Mouse (Mus musculus) midbrain, embryonic 14.5 days (tissue): ENCODE measurements around the gene Cnp. TPM values are rescaled to one million over a fixed set of nuclear protein-coding genes. Genes with fewer than 3 reads are reported as not detected.
A peak's percentile ranks its signal among the peaks of the same experiment; 100 is the strongest.
"Not testable (repeated sequence)": the region's sequence is repeated elsewhere in the genome, so short reads cannot be mapped to it uniquely, and the experiment has no call there.

ENCODE experiments used
- ATAC-seq: fragments of 200-750 bp; cut with Nextera tagmentation; 2 replicates; pipeline ENCODE4 v1.8.0; 2017; ENCODE audit warnings: moderate number of reproducible peaks, moderate library complexity; ENCODE audit not compliant: low FRiP score, low TSS enrichment
- DNase-seq: peaks from one replicate; pipeline ENCODE4 v3.0.0-alpha.2; 2015
- H3K27ac ChIP-seq: fragments of 300-500 bp; sonication (generic); replicated peaks from 2 replicates; pipeline ENCODE4 v1.5.1; 2014; ENCODE audit warnings: mild to moderate bottlenecking, low read depth, low read length, moderate library complexity
- H3K27me3 ChIP-seq: fragments of 300-500 bp; sonication (generic); 2 replicates; pipeline ENCODE4 v1.6.1; 2014; ENCODE audit warnings: low read length, control low read depth, mixed read lengths; ENCODE audit not compliant: control insufficient read depth, insufficient read depth
- H3K36me3 ChIP-seq: fragments of 300-500 bp; sonication (generic); 2 replicates; pipeline ENCODE4 v1.6.1; 2014; ENCODE audit warnings: low read length, control low read depth; ENCODE audit not compliant: control insufficient read depth, insufficient read depth
- H3K4me1 ChIP-seq: fragments of 300-500 bp; sonication (generic); 2 replicates; pipeline ENCODE4 v1.6.1; 2014; ENCODE audit warnings: mild to moderate bottlenecking, antibody characterized with exemption, low read length, control low read depth; ENCODE audit not compliant: control insufficient read depth, insufficient read depth
- H3K4me2 ChIP-seq: fragments of 300-500 bp; sonication (generic); 2 replicates; pipeline ENCODE4 v1.6.1; 2014; ENCODE audit warnings: mild to moderate bottlenecking, low read length, moderate library complexity
- H3K4me3 ChIP-seq: fragments of 300-500 bp; sonication (generic); replicated peaks from 2 replicates; pipeline ENCODE4 v1.5.1; 2014; ENCODE audit warnings: low read depth, low read length
- H3K9ac ChIP-seq: fragments of 300-500 bp; sonication (generic); replicated peaks from 2 replicates; pipeline ENCODE4 v1.6.1; 2014; ENCODE audit warnings: mild to moderate bottlenecking, low read length, moderate library complexity
- H3K9me3 ChIP-seq: fragments of 300-500 bp; sonication (generic); 2 replicates; pipeline ENCODE4 v1.6.1; 2016; ENCODE audit warnings: low read length, control low read depth, mixed read lengths; ENCODE audit not compliant: control insufficient read depth
- WGBS: fragments of 180-500 bp; shearing (Covaris S2); extraction: QIAGEN DNeasy Blood & Tissue Kit; methylation state at CpG from one replicate; pipeline ENCODE4 v1.1.7; 2014; 5-methylcytosine and 5-hydroxymethylcytosine counted together
- polyA plus RNA-seq: library from polyadenylated mRNA; unstranded; fragments of >200 nt; fragmentation: Nextera tagmentation; extraction: Ambion mirVana; gene quantifications from 2 replicates; pipeline ENCODE4 v1.2.1, GENCODE M21; 2014

The Cnp gene
- polyA plus RNA-seq, 1 experiment from 2014 or later, result 24.8 TPM

- H3K36me3 ChIP-seq, H3K4me1 ChIP-seq, DNase-seq, H3K9me3 ChIP-seq, H3K9ac ChIP-seq, H3K4me2 ChIP-seq, ATAC-seq, H3K4me3 ChIP-seq, H3K27me3 ChIP-seq, H3K27ac ChIP-seq: not testable (repeated sequence)
- 73% methylated on average over 2 of the region's 2 CpGs for WGBS
Measured at GRCm38 (mm10) chr11:100534411-100534810, 40.3 kb upstream of the Cnp start.

DNA sequence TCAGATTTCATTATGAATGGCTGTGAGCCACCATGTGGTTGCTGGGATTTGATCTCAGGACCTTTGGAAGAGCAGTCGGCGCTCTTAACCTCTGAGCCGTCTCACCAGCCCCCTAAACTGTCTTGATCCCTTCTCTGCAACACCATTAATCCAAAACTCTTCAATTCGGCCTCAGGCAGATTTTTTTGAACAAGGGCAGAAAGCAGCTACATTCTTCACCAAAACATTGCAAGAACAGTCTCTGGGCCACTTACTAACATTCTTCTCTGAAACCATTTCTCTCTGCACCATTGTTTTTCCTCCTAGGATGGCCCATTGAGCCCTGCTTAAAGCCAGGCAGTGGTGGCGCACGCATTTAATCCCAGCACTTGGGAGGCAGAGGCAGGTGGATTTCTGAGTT, 39.9 kb upstream of the Cnp start:
- DNase-seq, ATAC-seq, H3K9me3 ChIP-seq, H3K4me1 ChIP-seq, H3K27ac ChIP-seq, H3K4me2 ChIP-seq, H3K4me3 ChIP-seq, H3K9ac ChIP-seq, H3K36me3 ChIP-seq, H3K27me3 ChIP-seq: not testable (repeated sequence)
- 83% methylated on average over 6 of the region's 6 CpGs for WGBS

DNA sequence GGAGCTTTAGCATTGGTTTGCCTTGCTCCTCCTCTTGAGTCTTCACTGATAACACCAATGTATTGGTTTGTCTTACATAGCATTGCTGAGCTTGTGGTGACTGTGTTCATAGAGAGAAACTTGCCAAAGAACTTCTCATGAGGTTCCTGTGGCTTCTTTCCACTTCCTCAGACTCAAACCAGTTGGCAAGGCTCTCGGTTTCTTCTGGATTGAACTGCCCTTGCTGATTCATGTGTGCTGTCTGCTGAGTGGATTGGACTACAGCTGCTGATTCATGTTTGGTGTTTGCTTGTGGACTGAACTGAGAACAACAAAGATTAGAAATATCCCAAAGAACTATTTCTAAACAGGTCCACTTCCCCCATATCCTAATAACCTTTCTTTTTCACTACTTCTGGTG, 38.7 kb upstream of the Cnp start:
- no peak for ATAC-seq
- H3K9ac ChIP-seq, result no peak overlapping the region
- H3K4me3 ChIP-seq, result no peak overlapping the region
- no peaks in the 10 kb centered on the region for H3K9me3 ChIP-seq
- H3K4me1 ChIP-seq, result no peaks in the 10 kb centered on the region
- H3K27ac ChIP-seq, result no peak overlapping the region
- H3K27me3 ChIP-seq, result no peaks in the 10 kb centered on the region
- H3K4me2 ChIP-seq, result no peak overlapping the region
- 79% methylated on average over 1 of the region's 1 CpGs for WGBS
- H3K36me3 ChIP-seq, result no peaks in the 10 kb centered on the region
- DNase-seq, result no peak

DNA sequence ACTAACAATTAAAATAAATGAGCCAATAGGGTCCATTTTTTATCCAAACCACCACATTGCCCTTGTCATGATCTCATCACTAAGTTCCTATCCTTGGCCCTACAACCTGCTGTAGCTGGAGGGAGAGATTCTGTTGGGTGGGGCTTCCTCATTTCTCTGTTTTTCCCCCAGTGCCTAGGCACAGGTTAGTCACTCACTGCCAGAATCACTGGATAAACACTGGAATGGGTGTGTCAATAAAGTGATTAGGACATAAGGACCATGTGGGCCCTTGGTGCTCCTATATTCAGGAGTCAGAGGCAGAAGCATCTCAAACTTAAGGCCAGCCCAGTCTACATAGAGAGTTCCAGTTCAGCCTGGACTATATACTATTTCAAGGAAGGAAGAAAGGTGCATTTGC, 38.2 kb upstream of the Cnp start:
- Histone ChIP-seq H3K9me3 (no peaks in the 10 kb centered on the region), H3K4me3 (no peak overlapping the region), H3K4me2 (no peak overlapping the region), H3K27ac (no peak overlapping the region), H3K36me3 (no peaks in the 10 kb centered on the region), H3K27me3 (no peaks in the 10 kb centered on the region), H3K4me1 (no peaks in the 10 kb centered on the region), H3K9ac (no peak overlapping the region)
- no peak for ATAC-seq
- no peak for DNase-seq

DNA sequence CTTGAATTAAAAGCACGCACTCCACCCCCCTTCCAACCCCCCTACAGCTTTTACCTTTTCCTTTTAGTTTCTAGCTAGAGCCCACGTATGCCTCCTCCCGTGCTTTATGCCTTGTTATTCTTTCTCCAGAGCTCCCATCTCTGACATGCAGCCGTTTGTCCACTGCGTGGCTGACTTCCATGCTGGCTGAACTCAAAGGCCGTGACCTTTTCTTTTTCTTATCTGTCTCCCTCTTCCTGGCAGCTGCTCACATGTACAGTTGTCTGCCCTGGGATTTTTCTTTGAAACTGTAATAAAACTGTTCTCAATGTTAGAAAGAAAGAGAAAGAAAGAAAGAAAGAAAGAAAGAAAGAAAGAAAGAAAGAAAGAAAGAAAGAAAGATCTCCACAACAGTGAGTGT, 33.7 kb upstream of the Cnp start:
- Histone ChIP-seq H3K9me3 (no peaks in the 10 kb centered on the region), H3K4me2 (no peak overlapping the region), H3K4me1 (peaks cover 6% of the 10 kb centered on the region), H3K27ac (no peak overlapping the region), H3K36me3 (no peaks in the 10 kb centered on the region), H3K4me3 (no peak overlapping the region), H3K9ac (no peak overlapping the region), H3K27me3 (no peaks in the 10 kb centered on the region)
- WGBS, result 62% methylated on average over 6 of the region's 6 CpGs
- ATAC-seq (no peak), DNase-seq (no peak)

- ATAC-seq (no peak), DNase-seq (no peak)
- Histone ChIP-seq H3K27me3 (no peaks in the 10 kb centered on the region), H3K9ac (no peak overlapping the region), H3K27ac (no peak overlapping the region), H3K4me1 (peaks cover 6% of the 10 kb centered on the region), H3K36me3 (no peaks in the 10 kb centered on the region), H3K4me2 (no peak overlapping the region), H3K9me3 (no peaks in the 10 kb centered on the region), H3K4me3 (no peak overlapping the region)
- WGBS, result 87% methylated on average over 2 of the region's 2 CpGs
Measured at GRCm38 (mm10) chr11:100541577-100541976, 33.1 kb upstream of the Cnp start.

DNA sequence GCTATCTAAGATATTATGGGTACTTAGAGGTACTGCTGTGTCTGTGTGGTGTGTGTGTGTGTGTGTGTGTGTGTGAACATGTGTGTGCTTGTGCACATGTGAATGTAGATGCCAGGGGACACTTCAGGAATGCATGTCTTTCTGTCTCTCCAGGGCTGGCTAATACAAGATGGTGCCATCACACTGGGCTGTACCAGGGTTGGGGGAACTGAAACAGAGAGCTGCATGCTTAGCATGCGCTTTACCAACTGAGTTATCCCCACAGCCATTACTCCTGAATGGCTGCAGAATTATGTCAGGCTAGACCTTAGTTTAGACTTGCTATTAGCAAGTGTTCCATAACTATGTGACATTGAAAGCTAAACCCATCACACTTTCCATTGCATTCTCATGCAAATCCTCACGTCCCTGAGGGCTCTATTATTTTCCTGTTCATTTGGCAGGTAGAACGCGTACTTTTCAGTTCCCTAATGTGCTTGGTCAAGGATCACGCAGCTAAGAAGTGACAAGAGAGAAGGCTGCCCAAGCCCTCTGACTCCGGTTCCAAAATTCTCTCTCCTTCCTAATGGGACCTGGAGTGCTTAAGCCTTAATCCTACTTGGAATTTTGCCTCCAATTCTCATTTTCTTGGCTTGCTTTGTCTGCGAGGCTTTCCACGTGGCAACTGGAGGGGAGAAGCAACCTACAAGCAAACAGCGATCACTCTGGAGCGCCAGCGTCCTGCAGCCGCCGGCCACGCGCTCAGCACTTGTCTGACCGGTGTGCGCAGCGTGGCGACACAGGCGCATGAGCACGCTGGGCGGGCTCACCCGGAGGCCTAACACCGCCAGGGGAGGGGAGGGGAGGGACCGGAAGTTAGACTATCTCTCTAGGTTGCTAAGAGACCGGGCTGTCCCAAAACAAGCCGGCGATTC, 29.6 kb upstream of the Cnp start, which contains the start of gene Ttc25:
Gene Ttc25, plus strand, starts transcription at position 776 of the 914 bp plus-strand sequence.
- peak; percentile 93 for DNase-seq
- 4% methylated on average over 28 of the region's 28 CpGs for WGBS
- peak within 1 kb of the TSS; percentile 74 for H3K27ac ChIP-seq
- H3K4me1 ChIP-seq, result peaks cover 6% of the 10 kb centered on the region
- no peaks in the 10 kb centered on the region for H3K9me3 ChIP-seq
- peak within 1 kb of the TSS; percentile 37 for H3K4me3 ChIP-seq
- no peaks in the 10 kb centered on the region for H3K36me3 ChIP-seq
- peak within 1 kb of the TSS; percentile 52 for H3K9ac ChIP-seq
- peak within 1 kb of the TSS; percentile 80 for H3K4me2 ChIP-seq
- no peaks in the 10 kb centered on the region for H3K27me3 ChIP-seq
- ATAC-seq, result peak; percentile 88; the same call in 1 of the 2 replicates

GRCm38 (mm10) chr11:100545746-100546085, 29.0 kb upstream of the Cnp start:
- ATAC-seq, result no peak
- 21% methylated on average over 7 of the region's 7 CpGs for WGBS
- Histone ChIP-seq H3K9me3 (no peaks in the 10 kb centered on the region), H3K4me2 (peak overlapping the region; percentile 80), H3K27ac (0 out of 2 replicates have a peak overlapping the region, but pooled peaks have one; percentile 49), H3K4me1 (peaks cover 6% of the 10 kb centered on the region), H3K36me3 (no peaks in the 10 kb centered on the region), H3K4me3 (peak overlapping the region; percentile 37), H3K27me3 (no peaks in the 10 kb centered on the region), H3K9ac (peak overlapping the region; percentile 52)
- DNase-seq, result no peak

- 90% methylated on average over 6 of the region's 6 CpGs for WGBS
- Histone ChIP-seq H3K9ac (no peak overlapping the region), H3K36me3 (no peaks in the 10 kb centered on the region), H3K4me3 (no peak overlapping the region), H3K4me1 (peaks cover 6% of the 10 kb centered on the region), H3K27me3 (no peaks in the 10 kb centered on the region), H3K27ac (no peak overlapping the region), H3K9me3 (no peaks in the 10 kb centered on the region), H3K4me2 (no peak overlapping the region)
- no peak for ATAC-seq
- DNase-seq, result no peak
Measured at GRCm38 (mm10) chr11:100546955-100547354, 27.7 kb upstream of the Cnp start.
